Mouse (Mus musculus) embryonic facial prominence, embryonic 12.5 days (tissue): ENCODE results near the gene Scarf2. TPM values are rescaled to one million over a fixed set of nuclear protein-coding genes. Genes with fewer than 3 reads are reported as not detected.
A peak's percentile ranks its signal among the peaks of the same experiment; 100 is the strongest.

Source experiments
- ATAC-seq: fragments of 200-750 bp; cut with Nextera tagmentation; 2 replicates; pipeline ENCODE4 v1.8.0; 2017; ENCODE audit not compliant: insufficient number of reproducible peaks, insufficient read depth, low FRiP score, low TSS enrichment
- H3K27ac ChIP-seq: fragments of 300-500 bp; sonication (generic); 2 replicates; pipeline ENCODE4 v1.5.1; 2016; ENCODE audit warnings: mild to moderate bottlenecking
- H3K27me3 ChIP-seq: fragments of 300-500 bp; sonication (generic); 2 replicates; pipeline ENCODE4 v1.6.1; 2016; ENCODE audit warnings: mild to moderate bottlenecking, moderate library complexity
- H3K36me3 ChIP-seq: fragments of 300-500 bp; sonication (generic); 2 replicates; pipeline ENCODE4 v1.6.1; 2016; ENCODE audit warnings: mild to moderate bottlenecking
- H3K4me1 ChIP-seq: fragments of 300-500 bp; sonication (generic); 2 replicates; pipeline ENCODE4 v1.6.1; 2016
- H3K4me2 ChIP-seq: fragments of 300-500 bp; sonication (generic); replicated peaks from 2 replicates; pipeline ENCODE4 v1.6.1; 2016; ENCODE audit warnings: mild to moderate bottlenecking, moderate library complexity
- H3K4me3 ChIP-seq: fragments of 300-500 bp; sonication (generic); 2 replicates; pipeline ENCODE4 v1.5.1; 2016; ENCODE audit warnings: mild to moderate bottlenecking
- H3K9ac ChIP-seq: fragments of 300-500 bp; sonication (generic); 2 replicates; pipeline ENCODE4 v1.6.1; 2016; ENCODE audit warnings: mild to moderate bottlenecking, moderate library complexity
- H3K9me3 ChIP-seq: fragments of 300-500 bp; sonication (generic); 2 replicates; pipeline ENCODE4 v1.6.1; 2016; ENCODE audit warnings: mild to moderate bottlenecking, moderate library complexity
- WGBS: fragments of 180-500 bp; shearing (Covaris S2); methylation state at CpG from one replicate; pipeline ENCODE4 v1.1.7; 2016; 5-methylcytosine and 5-hydroxymethylcytosine counted together
- polyA plus RNA-seq: library from polyadenylated mRNA; unstranded; fragments of >200 nt; fragmentation: Nextera tagmentation; extraction: Ambion mirVana; gene quantifications from 2 replicates; pipeline ENCODE4 v1.2.1, GENCODE M21; 2016

The Scarf2 gene
- polyA plus RNA-seq, 1 experiment from 2014 or later = 49.8 TPM

DNA sequence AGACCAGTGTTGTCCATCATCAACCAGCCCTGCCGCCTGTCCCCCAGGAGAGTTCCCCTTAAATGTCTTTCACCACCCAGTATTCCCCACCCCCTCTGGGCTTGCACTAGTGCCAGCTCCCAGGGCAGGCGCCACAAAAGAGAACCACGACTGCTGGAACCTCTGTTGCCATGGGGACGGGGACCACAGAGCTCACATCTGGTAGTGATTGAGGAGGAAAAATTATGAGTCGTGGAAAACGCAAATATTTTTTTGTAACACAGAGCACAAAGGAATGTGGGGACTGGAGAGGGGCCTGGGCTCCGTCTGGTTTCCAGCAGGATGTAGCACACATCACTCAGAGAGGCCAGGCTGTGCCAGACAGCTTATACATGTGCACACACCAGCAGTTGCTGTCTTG, 12.6 kb downstream of the Scarf2 start:
- H3K4me3 ChIP-seq = no peak overlapping the region
- peak; percentile 87 for ATAC-seq
- H3K4me1 ChIP-seq = peaks cover 61% of the 10 kb centered on the region
- no peak overlapping the region for H3K4me2 ChIP-seq
- H3K9me3 ChIP-seq = no peaks in the 10 kb centered on the region
- peaks cover 30% of the 10 kb centered on the region; the same call in 1 of the 2 replicates for H3K27me3 ChIP-seq
- 9% methylated on average over 7 of the region's 7 CpGs for WGBS
- H3K9ac ChIP-seq = no peak overlapping the region
- H3K36me3 ChIP-seq = 0 out of 2 replicates have a peak, but pooled peaks cover 6% of the 10 kb centered on the region
- H3K27ac ChIP-seq = peak overlapping the region; percentile 95

GRCm38 (mm10) chr16:17812120-17812519, 15.0 kb downstream of the Scarf2 start:
- Histone ChIP-seq H3K4me1 (peaks cover 52% of the 10 kb centered on the region), H3K27ac (no peak overlapping the region), H3K36me3 (0 out of 2 replicates have a peak, but pooled peaks cover 6% of the 10 kb centered on the region), H3K27me3 (peaks cover 20% of the 10 kb centered on the region), H3K9me3 (no peaks in the 10 kb centered on the region), H3K9ac (no peak overlapping the region), H3K4me2 (no peak overlapping the region), H3K4me3 (no peak overlapping the region)
- 8% methylated on average over 5 of the region's 5 CpGs for WGBS
- no peak for ATAC-seq

DNA sequence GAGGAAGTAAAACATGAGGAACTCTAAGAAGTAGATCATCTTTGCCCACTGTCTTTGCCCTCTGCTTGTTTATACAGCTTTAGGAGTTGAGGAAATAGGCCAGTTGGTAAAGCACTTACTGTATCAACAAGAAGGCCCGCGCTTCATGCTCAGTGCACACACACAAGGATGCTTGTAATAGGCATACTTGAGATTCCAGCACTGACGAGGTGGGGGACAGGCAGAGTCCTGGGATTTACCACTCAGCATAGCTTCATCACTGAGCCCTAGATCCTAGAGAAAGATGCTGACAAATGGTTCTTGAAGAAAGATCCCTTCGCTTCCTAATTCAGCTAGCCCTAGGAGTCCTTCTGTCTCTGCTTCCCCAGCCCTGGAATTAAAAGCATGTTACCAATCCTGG, 16.1 kb downstream of the Scarf2 start:
- no peak overlapping the region for H3K4me2 ChIP-seq
- 46% methylated on average over 4 of the region's 4 CpGs for WGBS
- H3K4me3 ChIP-seq = no peak overlapping the region
- no peak overlapping the region for H3K9ac ChIP-seq
- peaks cover 42% of the 10 kb centered on the region for H3K4me1 ChIP-seq
- 0 out of 2 replicates have a peak, but pooled peaks cover 6% of the 10 kb centered on the region for H3K36me3 ChIP-seq
- H3K9me3 ChIP-seq = no peaks in the 10 kb centered on the region
- H3K27ac ChIP-seq = no peak overlapping the region
- ATAC-seq = no peak
- H3K27me3 ChIP-seq = peaks cover 18% of the 10 kb centered on the region

- Histone ChIP-seq H3K36me3 (no peaks in the 10 kb centered on the region), H3K27me3 (peaks cover 14% of the 10 kb centered on the region), H3K4me2 (peak overlapping the region; percentile 81), H3K27ac (peak overlapping the region; percentile 17; the same call in 1 of the 2 replicates), H3K9ac (peak overlapping the region; percentile 59), H3K4me3 (peak overlapping the region; percentile 48), H3K9me3 (no peaks in the 10 kb centered on the region), H3K4me1 (peaks cover 18% of the 10 kb centered on the region)
- peak; percentile 76 for ATAC-seq
- WGBS = 2% methylated on average over 63 of the region's 63 CpGs
These were observed 18.6 kb downstream of the Scarf2 start for GRCm38 (mm10) chr16:17815411-17816402.

GRCm38 (mm10) chr16:17816528-17816927, 19.4 kb downstream of the Scarf2 start:
- Histone ChIP-seq H3K27me3 (peaks cover 14% of the 10 kb centered on the region), H3K4me2 (0 out of 2 replicates have a peak overlapping the region, but pooled peaks have one; percentile 81)
- 74% methylated on average over 8 of the region's 8 CpGs for WGBS

DNA sequence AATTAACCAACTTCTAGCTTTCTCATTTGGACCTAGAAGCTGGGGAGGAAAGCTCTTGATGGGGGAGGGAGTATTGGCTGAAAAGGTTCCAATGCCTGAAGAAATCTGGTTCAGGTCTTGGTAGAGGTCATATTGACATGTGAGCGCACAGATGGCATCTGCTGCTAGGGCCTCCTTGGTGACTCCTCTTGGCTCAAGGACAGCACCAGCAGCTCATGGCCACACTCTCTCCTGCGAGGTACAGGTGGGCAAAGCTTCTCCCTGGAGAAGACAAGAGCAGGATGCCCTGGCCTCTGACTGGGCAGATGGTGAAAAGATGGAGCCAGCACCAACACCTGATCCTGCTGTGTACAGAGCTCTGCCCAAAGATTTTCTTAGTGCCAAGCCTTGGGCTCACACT, 29.4 kb downstream of the Scarf2 start:
- no peaks in the 10 kb centered on the region for H3K36me3 ChIP-seq
- no peak overlapping the region for H3K4me2 ChIP-seq
- H3K27ac ChIP-seq = no peak overlapping the region
- no peak for ATAC-seq
- H3K27me3 ChIP-seq = peaks cover 17% of the 10 kb centered on the region
- no peak overlapping the region for H3K9ac ChIP-seq
- no peaks in the 10 kb centered on the region for H3K4me1 ChIP-seq
- 85% methylated on average over 2 of the region's 2 CpGs for WGBS
- no peaks in the 10 kb centered on the region for H3K9me3 ChIP-seq
- H3K4me3 ChIP-seq = no peak overlapping the region

More at GRCm38 (mm10) chr16:17816528-17816927, 19.4 kb downstream of the Scarf2 start:
- no peak for ATAC-seq
- Histone ChIP-seq H3K4me1 (peaks cover 14% of the 10 kb centered on the region), H3K9me3 (no peaks in the 10 kb centered on the region), H3K27ac (no peak overlapping the region), H3K4me3 (no peak overlapping the region), H3K9ac (no peak overlapping the region), H3K36me3 (no peaks in the 10 kb centered on the region)

- Histone ChIP-seq H3K4me1 (peaks cover 5% of the 10 kb centered on the region), H3K27ac (no peak overlapping the region), H3K9me3 (no peaks in the 10 kb centered on the region), H3K4me3 (no peak overlapping the region), H3K9ac (no peak overlapping the region), H3K4me2 (no peak overlapping the region), H3K27me3 (peaks cover 35% of the 10 kb centered on the region), H3K36me3 (no peaks in the 10 kb centered on the region)
- ATAC-seq = no peak
- 91% methylated on average over 2 of the region's 2 CpGs for WGBS
These were observed 31.1 kb downstream of the Scarf2 start for GRCm38 (mm10) chr16:17828229-17828628.

GRCm38 (mm10) chr16:17828867-17829266, 31.8 kb downstream of the Scarf2 start:
- Histone ChIP-seq H3K36me3 (no peaks in the 10 kb centered on the region), H3K27ac (no peak overlapping the region), H3K4me2 (no peak overlapping the region), H3K9me3 (no peaks in the 10 kb centered on the region), H3K4me3 (no peak overlapping the region), H3K4me1 (peaks cover 7% of the 10 kb centered on the region), H3K9ac (no peak overlapping the region), H3K27me3 (peaks cover 41% of the 10 kb centered on the region)
- ATAC-seq = no peak
- WGBS = 50% methylated on average over 3 of the region's 3 CpGs

- Histone ChIP-seq H3K4me1 (peaks cover 12% of the 10 kb centered on the region), H3K27ac (no peak overlapping the region), H3K9me3 (no peaks in the 10 kb centered on the region), H3K4me3 (no peak overlapping the region), H3K9ac (no peak overlapping the region), H3K27me3 (peaks cover 58% of the 10 kb centered on the region), H3K36me3 (no peaks in the 10 kb centered on the region), H3K4me2 (no peak overlapping the region)
- 52% methylated on average over 10 of the region's 10 CpGs for WGBS
- no peak for ATAC-seq
These were observed 33.5 kb downstream of the Scarf2 start for GRCm38 (mm10) chr16:17830385-17831178.

GRCm38 (mm10) chr16:17831781-17832180, 34.7 kb downstream of the Scarf2 start:
- Histone ChIP-seq H3K36me3 (no peaks in the 10 kb centered on the region), H3K9me3 (no peaks in the 10 kb centered on the region), H3K27ac (no peak overlapping the region), H3K9ac (no peak overlapping the region), H3K27me3 (peaks cover 70% of the 10 kb centered on the region), H3K4me1 (peaks cover 12% of the 10 kb centered on the region), H3K4me3 (no peak overlapping the region), H3K4me2 (no peak overlapping the region)
- no peak for ATAC-seq
- 10% methylated on average over 11 of the region's 11 CpGs for WGBS

DNA sequence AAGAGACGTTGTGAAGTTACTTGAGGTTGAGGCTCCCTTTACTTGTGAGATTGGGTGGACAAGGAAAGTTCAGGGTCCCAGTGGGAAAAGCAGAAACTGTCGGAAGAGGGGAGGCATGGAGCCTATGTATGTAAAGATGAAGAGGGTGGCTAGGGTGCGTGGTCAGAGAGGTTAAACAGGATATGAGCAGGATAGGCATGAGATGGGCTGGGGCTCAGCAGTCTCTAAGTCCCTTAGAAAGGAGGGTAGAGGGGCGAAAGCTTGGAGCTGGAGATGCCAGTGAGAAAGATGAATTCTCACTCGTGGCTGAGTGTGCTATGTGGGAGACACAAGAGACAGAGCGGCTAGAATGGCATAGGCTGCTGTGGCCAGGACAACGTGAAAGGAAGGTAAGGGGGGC, 35.7 kb downstream of the Scarf2 start, which contains the start of gene B830017H08Rik:
TSS of gene B830017H08Rik (plus strand) at position 301 of the 400 bp plus-strand sequence.
- peak within 1 kb of the TSS; percentile 49 for H3K4me3 ChIP-seq
- 25% methylated on average over 7 of the region's 7 CpGs for WGBS
- no peaks in the 10 kb centered on the region for H3K9me3 ChIP-seq
- H3K9ac ChIP-seq = peak within 1 kb of the TSS; percentile 61
- peaks cover 78% of the 10 kb centered on the region for H3K27me3 ChIP-seq
- peaks cover 12% of the 10 kb centered on the region for H3K4me1 ChIP-seq
- no peak for ATAC-seq
- no peak within 1 kb of the TSS for H3K27ac ChIP-seq
- H3K36me3 ChIP-seq = no peaks in the 10 kb centered on the region
- peak within 1 kb of the TSS; percentile 83 for H3K4me2 ChIP-seq
